Mouse (Mus musculus) kidney, postnatal 4 days (tissue): ENCODE results near the gene Cdc42ep1.

Experiments
- DNase-seq, 2 experiments: peaks; one replicate each; pipeline ENCODE4 v3.0.0; 2021; ENCODE audit warnings: mixed read lengths in 2 of 2

Cdc42ep1 gene

GRCm38 (mm10) chr15:78880432-78880831 is 38.0 kb downstream of the Cdc42ep1 start:
- peak; percentile 45 to 65 for DNase-seq

GRCm38 (mm10) chr15:78881828-78882227 is 39.4 kb downstream of the Cdc42ep1 start:
- no peak for DNase-seq

- DNase-seq = peak; percentile 30 to 52
Observed at GRCm38 (mm10) chr15:78889401-78889853, 47.0 kb downstream of the Cdc42ep1 start.

- DNase-seq = no peak
Observed at GRCm38 (mm10) chr15:78892440-78892839, 50.0 kb downstream of the Cdc42ep1 start.

- peak in 1 of 2 experiments; percentile 33 for DNase-seq
Observed at GRCm38 (mm10) chr15:78894726-78895125, 52.3 kb downstream of the Cdc42ep1 start.

GRCm38 (mm10) chr15:78895741-78896140 is 53.3 kb downstream of the Cdc42ep1 start:
- DNase-seq = no peak

- peak in 1 of 2 experiments; percentile 32 for DNase-seq
Observed at GRCm38 (mm10) chr15:78896149-78896548, 53.7 kb downstream of the Cdc42ep1 start.

GRCm38 (mm10) chr15:78897488-78897887 is 55.1 kb downstream of the Cdc42ep1 start:
- no peak for DNase-seq

- DNase-seq = peak in 1 of 2 experiments; percentile 54
Observed at GRCm38 (mm10) chr15:78898507-78899001, 56.1 kb downstream of the Cdc42ep1 start.

GRCm38 (mm10) chr15:78899409-78899739 is 57.0 kb downstream of the Cdc42ep1 start, which contains the start of gene Gm49510:
Gm49510 (plus strand) TSS chr15:78899667.
- DNase-seq = no peak

GRCm38 (mm10) chr15:78899740-78900584 is 57.5 kb downstream of the Cdc42ep1 start, which contains the start of gene Sh3bp1:
Sh3bp1 (plus strand) TSS chr15:78899768.
- peak; percentile 84 to 90 for DNase-seq
